ENCODE assay signal across 1 mouse cellular context in genomic region chr17:34204303-34205010, GRCm38 (mm10).
A peak's percentile ranks its signal among the peaks of the same experiment; 100 is the strongest.
TF ChIP-seq lines count a peak whose summit lies in the region.

No protein-coding gene starts in this region.

TF ChIP-seq in CH12.LX, 34 proteins besides CTCF, POLR2A, EP300 and RAD21 (continued from another document):
- TF ChIP-seq POLR2AphosphoS2 (IDR thresholded peaks at IDR 0.05; ENCODE audit: low read depth, low read length) (no peak), ELF1 (IDR thresholded peaks at IDR 0.05; ENCODE audit: low read depth, low read length) (no peak), SMC3 (IDR thresholded peaks at IDR 0.05; ENCODE audit: low read depth, low read length) (peak; percentile 85), E2F4 (IDR thresholded peaks at IDR 0.05; ENCODE audit: insufficient replicate concordance, low read depth, low read length) (no peak), MXI1 (IDR thresholded peaks at IDR 0.05; ENCODE audit: low read depth, low read length) (no peak), CHD2 (IDR thresholded peaks at IDR 0.05; ENCODE audit: low read length) (no peak), TCF12 (IDR thresholded peaks at IDR 0.05; ENCODE audit: low read depth, low read length) (peak; percentile 64), USF1 (IDR thresholded peaks at IDR 0.05; ENCODE audit: low read depth, low read length) (no peak), NELFE (IDR thresholded peaks at IDR 0.05; ENCODE audit: low read depth, low read length) (peak; percentile 37; the same call in 1 of the 2 replicates), USF2 (conservative IDR thresholded peaks at IDR 0.05; ENCODE audit: low read depth, low read length) (no peak), TBP (conservative IDR thresholded peaks at IDR 0.05; ENCODE audit: low read depth, low read length) (no peak), CHD1 (IDR thresholded peaks at IDR 0.05; ENCODE audit: low read depth, low read length) (no peak), RCOR1 (conservative IDR thresholded peaks at IDR 0.05; ENCODE audit: low read depth, low read length) (no peak), MYC (IDR thresholded peaks at IDR 0.05; ENCODE audit: low read depth, low read length) (0 out of 2 replicates have a peak, but pooled peaks have one; percentile 22), ETS1 (conservative IDR thresholded peaks at IDR 0.05; ENCODE audit: low read depth, low read length) (peak; percentile 47), ZC3H11A (IDR thresholded peaks at IDR 0.05; ENCODE audit: low read depth, low read length) (no peak), UBTF (IDR thresholded peaks at IDR 0.05; ENCODE audit: low read depth, low read length) (no peak), MAFK (IDR thresholded peaks at IDR 0.05; ENCODE audit: insufficient replicate concordance, low read length) (no peak), HCFC1 (IDR thresholded peaks at IDR 0.05; ENCODE audit: low read depth, low read length) (no peak; the same call in 1 of the 2 replicates), NRF1 (IDR thresholded peaks at IDR 0.05; ENCODE audit: low read depth, low read length) (peak; percentile 54; the same call in 1 of the 2 replicates), JUND (conservative IDR thresholded peaks at IDR 0.05; ENCODE audit: low read depth, low read length) (no peak), ZMIZ1 (IDR thresholded peaks at IDR 0.05; ENCODE audit: low read depth, low read length) (peak; percentile 29; the same call in 1 of the 2 replicates), PAX5 (IDR thresholded peaks at IDR 0.05; ENCODE audit: low read length) (no peak), MAX (IDR thresholded peaks at IDR 0.05; ENCODE audit: low read length) (peak; percentile 22; the same call in 1 of the 2 replicates), ZNF384 (IDR thresholded peaks at IDR 0.05; ENCODE audit: low read depth, low read length) (no peak), SIN3A (IDR thresholded peaks at IDR 0.05; ENCODE audit: low read length) (peak; percentile 88)
TF ChIP-seq in CH12.LX: peak in this region for 12.
